Mouse (Mus musculus) CD8-positive naive resting alpha-beta T cell, adult 2 months (primary cell): ENCODE measurements around the gene Commd1.

Experiments
- DNase-seq, 2 experiments: peaks; one replicate each; pipeline ENCODE4 v3.0.0; 2022; ENCODE audit warnings: low read depth in 2 of 2, low spot score in 2 of 2

Gene Commd1

GRCm38 (mm10) chr11:22892466-22892865, 89.7 kb downstream of the Commd1 start:
- DNase-seq, result no peak

GRCm38 (mm10) chr11:22891876-22892275, 90.3 kb downstream of the Commd1 start:
- DNase-seq, result no peak

- no peak for DNase-seq
These were observed 90.9 kb downstream of the Commd1 start for GRCm38 (mm10) chr11:22891242-22891641.

GRCm38 (mm10) chr11:22889224-22889623, 93.0 kb downstream of the Commd1 start:
- no peak for DNase-seq

GRCm38 (mm10) chr11:22886991-22887390, 95.2 kb downstream of the Commd1 start:
- no peak for DNase-seq

- DNase-seq, result no peak
These were observed 96.8 kb downstream of the Commd1 start for GRCm38 (mm10) chr11:22885350-22885749.

- DNase-seq, result no peak
These were observed 98.5 kb downstream of the Commd1 start for GRCm38 (mm10) chr11:22883676-22884075.

GRCm38 (mm10) chr11:22882926-22883325, 99.3 kb downstream of the Commd1 start:
- DNase-seq, result no peak

GRCm38 (mm10) chr11:22880383-22881172, 101.6 kb downstream of the Commd1 start:
- DNase-seq, result no peak

GRCm38 (mm10) chr11:22879645-22880044, 102.5 kb downstream of the Commd1 start:
- DNase-seq, result no peak

GRCm38 (mm10) chr11:22876680-22877330, 105.4 kb downstream of the Commd1 start:
- no peak for DNase-seq

- no peak for DNase-seq
These were observed 106.9 kb downstream of the Commd1 start for GRCm38 (mm10) chr11:22875279-22875678.

- no peak for DNase-seq
These were observed 107.4 kb downstream of the Commd1 start for GRCm38 (mm10) chr11:22874747-22875146.

- no peak for DNase-seq
These were observed 108.8 kb downstream of the Commd1 start for GRCm38 (mm10) chr11:22873383-22873782.

GRCm38 (mm10) chr11:22872307-22872680, 109.9 kb downstream of the Commd1 start:
- DNase-seq, result no peak

GRCm38 (mm10) chr11:22871628-22872306, 110.4 kb downstream of the Commd1 start:
- no peak for DNase-seq

GRCm38 (mm10) chr11:22868582-22868981, 113.6 kb downstream of the Commd1 start:
- DNase-seq, result no peak

GRCm38 (mm10) chr11:22867691-22868090, 114.5 kb downstream of the Commd1 start:
- DNase-seq, result no peak

GRCm38 (mm10) chr11:22865635-22866246, 116.4 kb downstream of the Commd1 start:
- DNase-seq, result no peak

- no peak for DNase-seq
These were observed 117.7 kb downstream of the Commd1 start for GRCm38 (mm10) chr11:22864305-22865060.

- DNase-seq, result no peak
These were observed 118.6 kb downstream of the Commd1 start for GRCm38 (mm10) chr11:22863581-22863980.
